Mouse (Mus musculus) heart, postnatal 10 days (tissue): ENCODE data around the gene Spata1. TPM values are rescaled to one million over a fixed set of nuclear protein-coding genes. Genes with fewer than 3 reads are reported as not detected.

Source experiments
- DNase-seq, 2 experiments: peaks; one replicate each; pipeline ENCODE4 v3.0.0; 2021
- intact Hi-C: fragments of 180-260 bp; cut with DNase I; formaldehyde crosslinking; loops from one replicate; pipeline ENCODE4 v1.15.1; 2025
- total RNA-seq, 2 experiments: library from RNA; stranded (reverse); gene quantifications; 2 replicates each; pipeline ENCODE4 v1.2.3; 2021

Gene Spata1
- 1 to 10 TPM; 2.3 to 3.6 TPM for total RNA-seq

DNA sequence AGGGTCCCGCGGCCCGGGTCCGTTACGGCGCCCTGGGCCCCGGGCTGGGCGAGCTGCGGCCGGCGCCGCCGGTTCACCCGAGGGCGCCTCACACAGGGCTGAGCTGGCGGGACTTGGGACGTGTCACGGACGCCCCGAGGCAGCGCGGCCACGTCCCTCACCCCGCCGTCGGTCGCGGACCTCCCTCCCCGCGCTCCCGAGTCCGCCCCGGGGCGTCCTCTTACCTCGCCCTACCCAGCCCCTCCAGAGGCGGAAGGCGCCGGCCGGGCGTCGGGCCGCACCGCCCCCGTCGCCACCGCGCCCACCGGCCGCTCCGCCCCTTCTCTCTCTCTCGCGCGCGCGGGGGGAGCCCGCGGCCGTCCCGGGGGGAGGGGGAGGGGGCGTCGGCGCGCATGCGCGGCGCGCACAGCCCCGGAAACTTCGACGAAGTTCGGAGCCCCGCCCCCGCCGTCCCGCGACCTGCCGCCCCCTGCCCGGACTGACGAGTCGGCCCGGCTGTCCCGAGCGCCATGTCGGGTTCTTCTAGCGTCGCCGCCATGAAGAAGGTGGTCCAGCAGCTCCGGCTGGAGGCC, at the start of gene Spata1, which contains the start of gene Gng5:
TSS of gene Spata1 (minus strand) at position 323 of the 572 bp plus-strand sequence.
TSS of gene Gng5 (plus strand) at position 377 of the 572 bp plus-strand sequence.
- intact Hi-C loops = loop anchor here (2.0 to 5.0 kb wide), 2 partner anchors 21 to 97 kb away; partner anchors contain the start of genes Rpf1 and Ssx2ip
- peak; percentile 92 to 93 for DNase-seq

DNA sequence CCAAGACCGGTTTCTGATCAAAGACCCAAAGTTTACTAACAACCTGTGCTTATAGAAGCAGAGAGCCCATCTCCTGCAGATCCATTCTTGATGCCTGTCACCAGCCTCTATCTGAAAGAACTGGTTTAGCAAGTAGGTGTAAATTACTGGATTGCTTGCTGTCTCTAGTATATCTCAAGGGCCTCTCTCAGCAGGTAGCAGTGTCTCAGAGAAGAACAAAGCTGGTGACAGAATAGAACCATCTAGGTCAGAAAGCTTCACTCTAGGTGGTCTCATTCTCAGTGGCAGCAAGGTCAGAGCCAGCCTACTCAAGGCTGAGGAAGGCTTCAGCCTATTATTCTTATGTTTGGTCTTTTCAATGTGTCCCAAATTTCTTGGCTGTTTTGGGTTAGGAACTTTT, 44.1 kb upstream of the Spata1 start:
- no peak for DNase-seq
- intact Hi-C loops = no loop called here

DNA sequence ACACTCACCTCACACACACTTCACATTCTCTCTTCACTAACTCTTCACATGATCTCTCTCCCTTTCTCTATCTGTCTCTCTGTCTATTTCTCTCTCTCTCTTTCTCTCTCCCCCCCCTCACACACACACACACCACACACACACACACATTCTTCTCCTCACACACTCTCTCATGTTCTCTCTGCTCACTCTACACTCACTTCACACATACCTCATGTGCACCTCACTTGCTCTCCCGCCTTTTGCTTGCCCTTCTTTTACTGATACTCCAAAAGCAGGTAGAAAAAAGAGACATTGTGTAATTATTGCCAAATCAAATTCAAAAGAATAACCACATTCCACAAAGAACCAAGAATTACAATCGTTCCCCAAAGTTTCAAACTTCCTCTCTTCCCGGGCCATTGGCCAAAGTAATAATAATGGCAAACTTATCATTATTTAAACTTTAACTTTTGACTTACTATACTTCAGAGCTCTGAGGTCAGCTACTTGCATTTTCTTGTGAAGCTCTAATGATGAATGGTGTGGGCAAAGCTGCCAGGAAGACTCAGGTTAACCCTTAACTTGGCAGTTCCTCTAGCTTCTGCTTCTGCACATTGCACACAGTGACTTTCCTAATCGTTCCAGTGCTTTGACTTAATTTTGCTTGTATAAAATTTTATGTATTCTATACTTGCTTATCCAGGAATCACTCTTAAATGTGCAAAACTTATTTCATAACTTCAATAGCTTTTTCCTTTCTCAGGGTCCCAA, 41.1 kb upstream of the Spata1 start:
- no peak for DNase-seq
- intact Hi-C loops = no loop called here

DNA sequence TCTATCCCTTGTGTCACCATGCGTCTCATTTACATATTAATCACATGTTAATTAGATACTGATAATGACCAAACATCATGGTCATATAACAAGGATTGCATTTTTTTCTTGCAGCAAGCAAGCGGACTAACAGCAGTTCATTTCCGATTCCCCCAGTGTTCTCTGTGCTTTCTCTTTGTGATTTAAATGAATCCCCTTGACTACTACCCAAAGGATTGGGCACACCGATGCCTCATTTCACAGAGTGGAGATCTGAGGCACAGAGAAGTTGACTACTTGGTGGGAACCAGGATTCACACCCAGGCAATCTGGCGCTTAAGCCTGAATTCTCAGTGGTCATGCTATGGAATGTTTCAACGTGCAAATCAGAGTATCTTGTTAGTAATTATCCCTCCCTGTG, 35.4 kb upstream of the Spata1 start:
- intact Hi-C loops = no loop called here
- no peak for DNase-seq

DNA sequence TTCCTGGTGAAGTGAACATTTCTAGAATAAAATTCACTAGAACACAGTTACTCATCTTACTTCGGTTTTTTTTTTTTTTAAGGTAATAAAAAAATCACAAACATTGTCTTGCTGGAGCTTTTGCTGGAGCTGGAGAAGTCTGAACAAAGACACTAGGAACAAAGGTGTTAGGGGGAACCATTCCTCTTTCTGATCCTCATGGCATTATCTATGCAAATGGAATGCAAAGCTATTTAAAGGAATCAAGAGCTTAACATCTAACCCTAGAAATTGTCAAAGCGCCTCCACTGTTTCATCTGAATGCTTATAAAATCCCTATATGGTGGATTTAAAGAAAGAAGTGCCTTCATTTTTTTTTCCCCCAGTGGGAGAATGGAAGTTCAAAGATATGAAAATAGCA, 28.8 kb upstream of the Spata1 start:
- DNase-seq = no peak
- intact Hi-C loops = no loop called here

DNA sequence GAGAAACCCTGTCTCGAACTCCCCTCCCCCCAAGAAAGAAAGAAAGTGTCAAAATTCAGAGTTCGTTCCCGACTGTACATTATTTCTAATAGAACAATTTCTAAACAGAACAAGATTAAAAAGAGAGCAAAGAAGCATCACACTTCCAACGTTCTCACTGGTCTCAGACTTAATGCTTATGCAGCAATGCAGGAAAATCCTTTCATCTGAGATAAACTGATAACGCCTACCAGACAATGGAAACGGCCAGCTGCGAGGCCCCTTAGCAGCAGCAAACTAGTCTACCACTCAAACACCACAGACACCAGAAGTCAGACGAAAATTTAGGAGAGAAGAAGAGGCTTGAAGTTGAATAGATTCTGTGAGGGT, 22.1 kb upstream of the Spata1 start:
- intact Hi-C loops = loop anchor here (2.0 to 5.0 kb wide), 2 partner anchors 21 to 261 kb away; no protein-coding TSS in a partner anchor
- no peak for DNase-seq

DNA sequence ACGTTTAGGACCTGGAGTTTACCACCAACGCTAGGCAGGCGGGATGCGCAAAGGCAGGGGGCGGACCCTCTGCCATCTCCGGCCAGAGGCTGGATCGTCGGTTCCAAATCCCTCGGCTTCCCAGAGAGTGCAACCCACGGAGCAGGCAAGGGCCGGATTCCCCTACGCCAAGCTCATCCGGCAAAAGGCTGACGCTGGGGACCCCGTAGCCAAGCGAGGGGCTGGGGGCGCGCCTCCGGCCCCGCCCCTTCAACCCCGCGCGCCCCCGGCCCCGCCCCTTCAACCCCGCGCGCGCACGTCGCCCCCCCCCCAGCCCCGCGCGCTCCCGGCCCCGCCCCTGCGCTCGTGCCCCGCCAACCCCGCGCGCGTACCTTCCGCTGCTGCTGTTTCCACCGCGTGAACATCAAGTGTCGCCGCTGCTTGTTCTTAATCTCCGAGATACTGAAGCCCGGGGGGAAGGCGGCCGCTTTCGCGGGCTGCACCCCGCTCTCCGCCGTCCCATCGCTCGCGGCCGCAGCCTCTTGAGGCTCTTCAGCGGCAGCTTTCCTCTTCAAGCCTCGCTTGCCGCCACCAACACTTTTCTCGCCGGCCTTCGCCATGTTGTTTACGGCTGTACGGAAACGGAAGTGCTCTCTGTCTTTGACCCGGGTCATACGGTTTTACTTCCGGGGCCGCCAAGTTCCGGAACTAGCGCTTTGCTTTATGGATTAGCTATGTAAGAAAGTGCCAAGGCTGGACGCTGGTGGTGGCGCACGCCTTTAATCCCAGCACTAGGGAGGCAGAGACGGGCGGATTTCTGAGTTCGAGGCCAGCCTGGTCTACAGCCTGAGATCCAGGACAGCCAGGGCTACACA, 21.5 kb upstream of the Spata1 start, which contains the start of gene Rpf1:
TSS of gene Rpf1 (minus strand) at position 632 of the 854 bp plus-strand sequence.
- peak; percentile 93 to 94 for DNase-seq
- intact Hi-C loops = loop anchor here (2.0 to 5.0 kb wide), 2 partner anchors 20 to 261 kb away; no protein-coding TSS in a partner anchor

DNA sequence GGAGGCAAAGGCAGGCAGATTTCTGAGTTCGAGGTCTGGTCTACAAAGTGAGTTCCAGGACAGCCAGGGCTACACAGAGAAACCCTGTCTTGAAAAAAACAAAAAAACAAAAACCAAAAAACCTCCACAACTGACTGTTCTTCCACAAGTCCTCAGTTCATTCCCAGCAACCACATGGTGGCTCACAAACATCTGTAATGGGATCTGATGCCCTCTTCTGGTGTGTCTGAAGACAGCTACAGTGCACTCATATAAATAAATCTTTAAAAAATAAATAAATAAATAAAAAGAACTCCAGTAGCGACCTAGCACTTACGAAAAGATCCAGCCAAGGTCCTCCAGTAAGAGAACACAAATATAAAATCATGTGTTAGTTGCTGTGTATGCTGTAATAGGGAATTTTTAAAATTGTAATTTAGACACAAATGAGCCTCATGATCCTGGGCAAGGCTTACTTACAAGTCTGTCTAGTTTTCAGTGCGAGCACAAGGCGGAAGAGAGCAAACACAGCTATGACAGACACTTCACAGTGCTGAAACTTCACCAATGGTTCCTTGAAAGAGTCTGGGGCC, 20.8 kb upstream of the Spata1 start:
- intact Hi-C loops = loop anchor here (2.0 to 5.0 kb wide), 2 partner anchors 20 to 262 kb away; no protein-coding TSS in a partner anchor
- DNase-seq = no peak

DNA sequence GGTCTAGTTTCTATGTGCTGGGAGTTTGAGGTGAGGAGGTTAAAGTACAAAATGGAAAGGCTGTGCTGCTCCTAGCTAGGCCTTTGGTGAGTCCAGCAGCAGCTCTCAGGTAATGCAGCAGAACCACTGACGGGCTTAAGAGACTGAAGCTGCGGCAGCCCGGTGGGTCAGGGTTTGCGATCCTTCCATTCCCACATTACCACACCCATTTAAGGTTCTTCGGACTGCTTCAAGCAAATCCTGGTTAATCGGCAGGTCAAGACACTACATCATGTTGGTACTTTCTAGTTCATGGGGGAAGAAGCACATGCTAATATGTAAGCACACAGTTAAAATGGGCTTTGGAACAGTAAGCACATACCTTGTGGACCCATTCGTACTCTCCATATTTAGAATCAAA, 7.2 kb upstream of the Spata1 start:
- intact Hi-C loops = no loop called here
- no peak for DNase-seq

DNA sequence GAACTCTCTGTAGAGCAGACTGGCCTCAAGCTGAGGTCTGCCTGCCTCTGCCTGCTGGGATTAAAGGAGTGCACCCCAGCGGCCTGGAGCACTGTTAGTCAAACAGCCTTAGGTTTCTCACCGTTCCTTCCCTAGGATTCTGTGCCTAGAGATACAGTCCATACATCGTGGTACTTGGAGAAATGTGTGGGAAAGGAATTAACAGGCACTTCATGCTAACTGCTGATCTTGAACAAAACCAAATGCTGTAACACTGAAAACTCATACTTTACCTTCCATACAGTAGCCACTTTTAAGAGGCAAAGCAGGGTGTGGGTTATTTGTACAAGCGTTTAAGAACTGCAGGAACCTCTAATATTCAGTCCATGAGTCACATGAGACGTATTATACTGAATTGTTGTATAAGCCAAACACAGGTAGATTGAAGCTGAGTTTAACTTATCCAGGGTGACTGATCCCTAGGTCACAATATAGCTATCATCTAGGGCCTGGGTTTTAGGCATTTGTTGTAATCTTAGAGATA, 2.1 kb upstream of the Spata1 start:
- DNase-seq = no peak
- intact Hi-C loops = loop anchor here (2.0 to 5.0 kb wide), 2 partner anchors 19 to 99 kb away; partner anchors contain the start of genes Rpf1 and Ssx2ip

DNA sequence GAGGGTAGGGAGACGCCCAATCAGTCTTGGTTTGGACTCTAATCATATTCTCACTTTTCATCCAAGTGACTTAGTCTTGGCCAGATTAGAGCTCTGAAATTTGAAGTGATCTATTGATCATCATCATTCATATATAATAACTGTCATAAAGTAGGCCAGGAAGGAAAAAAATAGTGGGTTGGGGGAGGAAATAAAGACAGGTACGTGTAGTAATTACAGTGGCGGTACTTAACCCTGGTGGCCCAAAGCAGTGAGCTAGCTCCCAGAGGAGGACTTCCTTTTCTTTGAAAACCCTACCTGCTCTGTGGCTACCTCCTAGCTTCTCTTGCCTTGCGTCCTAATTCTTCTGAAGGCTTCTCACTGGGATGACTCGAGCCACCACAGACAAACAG, 1.3 kb upstream of the Spata1 start:
- DNase-seq = no peak
- intact Hi-C loops = loop anchor here (2.0 to 5.0 kb wide), 2 partner anchors 20 to 99 kb away; partner anchors contain the start of genes Rpf1 and Ssx2ip

DNA sequence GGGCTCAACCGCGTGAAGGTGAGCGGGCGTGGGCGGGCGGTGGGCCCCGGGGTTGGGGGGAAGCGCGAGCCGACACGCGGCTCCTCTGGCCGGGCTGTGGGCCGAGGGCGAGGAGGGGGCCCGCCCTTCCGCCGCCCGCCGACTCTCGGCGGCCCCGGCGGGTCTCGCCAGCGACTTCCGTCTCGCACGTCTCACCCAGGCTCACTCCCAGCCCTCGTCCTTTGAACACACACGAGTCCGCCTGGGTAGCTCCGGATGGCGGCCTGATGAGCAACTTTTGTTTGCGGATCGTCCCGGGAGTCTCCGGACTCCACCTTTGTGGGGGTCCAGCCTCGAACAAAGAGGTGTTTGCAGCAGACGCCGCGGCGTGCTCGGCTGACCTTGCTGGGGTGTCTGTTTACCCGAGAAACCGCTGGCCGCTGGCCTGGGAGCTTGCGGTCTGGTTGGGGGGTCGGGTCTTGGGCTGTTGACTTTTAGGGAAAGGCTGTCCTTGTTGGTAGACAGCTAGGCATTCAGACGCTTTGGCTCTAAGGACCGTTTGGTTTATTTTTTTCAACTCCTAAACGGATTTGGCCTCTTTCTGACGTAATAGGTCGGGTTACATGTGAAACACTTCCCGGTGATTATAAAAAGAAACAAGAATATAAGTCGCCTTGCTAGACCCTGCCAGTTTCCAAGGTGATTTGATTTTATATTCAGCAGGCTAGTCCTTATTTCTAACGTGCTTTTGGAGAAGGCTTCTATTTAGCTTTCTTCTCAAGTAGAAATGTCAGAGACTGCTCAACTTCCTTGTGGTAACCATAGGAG, 653 bp upstream of the Spata1 start:
- intact Hi-C loops = loop anchor here (2.0 to 5.0 kb wide), 2 partner anchors 21 to 98 kb away; partner anchors contain the start of genes Rpf1 and Ssx2ip
- DNase-seq = peak; percentile 79 to 80

DNA sequence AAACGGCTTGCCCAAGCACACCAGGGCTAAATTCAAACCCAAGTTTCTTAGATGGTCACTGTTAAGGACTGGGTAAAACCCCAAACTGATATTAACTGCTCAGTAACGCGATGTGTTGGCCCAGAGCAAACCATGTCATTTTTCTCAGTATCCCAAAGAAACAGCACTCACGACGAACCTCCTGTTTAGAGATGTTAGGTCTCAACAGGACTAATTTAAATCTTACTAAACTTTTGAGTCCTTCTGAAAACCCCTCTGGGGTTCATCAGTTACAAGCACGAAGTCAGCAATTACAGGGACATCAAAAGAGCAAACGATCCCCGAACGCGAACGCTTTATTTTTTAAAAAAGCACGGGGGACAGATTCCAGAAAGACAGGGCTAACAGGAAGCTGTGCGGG, 564 bp downstream of the Spata1 start:
- intact Hi-C loops = no loop called here
- no peak for DNase-seq

DNA sequence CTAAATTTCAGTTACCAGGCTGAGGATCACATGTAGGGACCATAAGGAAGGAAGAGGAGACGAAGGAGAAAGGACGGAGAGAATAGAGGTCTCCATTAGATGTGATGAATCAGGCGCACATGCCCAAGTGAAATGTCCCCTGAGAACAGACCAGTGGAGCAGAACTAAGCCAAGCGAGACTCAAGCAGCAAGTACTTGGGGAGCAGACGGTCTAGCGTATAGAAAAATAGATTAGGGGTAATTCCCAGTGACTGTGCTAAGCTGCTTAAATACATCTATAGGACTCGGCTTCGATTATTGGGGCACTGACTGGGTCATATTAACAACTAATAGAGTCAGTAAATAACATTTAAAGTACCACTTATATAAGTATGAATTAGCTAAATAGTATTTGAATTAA, 4.6 kb downstream of the Spata1 start:
- DNase-seq = no peak
- intact Hi-C loops = no loop called here

DNA sequence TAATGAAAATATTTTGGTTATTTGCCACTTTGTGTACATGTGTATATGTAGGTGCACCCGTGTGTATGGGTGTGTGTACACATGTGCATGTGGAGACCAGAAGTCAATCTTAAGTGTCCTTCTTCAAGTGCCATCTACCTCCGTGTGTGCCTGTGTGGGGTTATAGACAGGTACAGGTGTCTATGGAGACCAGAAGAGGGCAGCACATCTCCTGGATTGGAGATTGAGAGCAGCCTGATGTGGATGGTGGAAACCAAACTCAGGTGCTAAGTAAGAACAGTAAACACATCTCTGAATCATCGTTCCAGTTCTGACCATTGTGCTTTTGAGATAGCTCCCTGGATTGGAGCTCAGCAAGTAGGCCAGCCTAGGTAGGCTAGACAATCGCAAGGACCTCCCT, 13.1 kb downstream of the Spata1 start:
- intact Hi-C loops = no loop called here
- no peak for DNase-seq

DNA sequence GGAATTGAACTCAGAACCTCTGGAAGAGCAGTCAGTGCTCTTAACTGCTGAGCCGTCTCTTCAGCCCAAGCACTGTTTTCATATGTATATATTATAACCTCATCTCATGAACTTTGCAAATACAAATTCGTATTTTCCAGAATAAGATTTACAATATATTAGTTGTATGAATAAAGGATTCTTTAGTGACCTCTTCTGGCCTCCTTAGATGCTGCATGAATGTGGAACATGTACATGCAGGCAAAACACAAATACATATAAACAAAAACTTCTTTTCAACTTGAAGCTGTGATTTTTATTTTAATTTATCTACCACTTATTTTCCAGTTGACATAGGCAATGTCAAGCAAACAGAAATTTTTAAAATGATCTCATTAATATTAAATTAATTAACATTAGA, 17.5 kb downstream of the Spata1 start:
- intact Hi-C loops = loop anchor here (2.0 kb wide), 1 partner anchor 137 kb away; no protein-coding TSS in a partner anchor
- no peak for DNase-seq

DNA sequence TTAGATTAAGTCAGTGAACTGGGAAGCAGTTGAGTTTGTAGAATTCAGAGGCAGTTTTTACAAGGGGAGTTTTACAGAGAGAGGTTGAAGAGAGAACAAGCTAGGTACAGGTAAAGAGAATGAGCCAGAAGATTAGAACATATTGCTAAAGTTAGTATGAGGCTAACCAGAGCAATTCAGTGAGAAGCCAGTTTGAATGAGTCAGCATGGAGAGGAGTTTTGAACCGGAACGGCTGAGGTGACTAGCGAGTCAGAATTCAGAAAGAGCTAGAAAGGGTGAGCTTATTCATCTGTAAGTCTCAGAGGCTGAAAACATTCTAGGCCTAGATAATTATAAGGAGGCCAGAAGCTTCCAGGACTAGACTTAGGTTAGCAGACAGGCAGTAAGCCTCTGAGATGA, 25.1 kb downstream of the Spata1 start:
- intact Hi-C loops = no loop called here
- no peak for DNase-seq

DNA sequence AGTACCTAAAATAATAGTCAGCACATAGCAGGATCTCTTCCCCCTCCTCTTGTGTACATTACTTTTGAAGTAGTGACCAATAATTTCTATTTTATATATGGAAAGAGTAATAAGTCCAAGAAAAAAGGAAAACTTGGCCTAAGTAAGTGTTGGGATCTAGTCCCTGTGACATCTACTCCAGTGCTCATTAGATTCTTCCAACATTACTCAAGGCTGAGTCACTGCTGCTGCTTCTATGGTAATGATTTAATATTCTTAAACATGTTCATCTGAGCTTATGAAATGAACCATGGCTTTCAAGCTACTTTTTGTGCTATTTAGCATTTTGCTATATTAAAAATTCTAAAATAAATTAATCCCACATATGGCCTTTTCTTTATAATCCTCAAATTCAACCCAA, 25.8 kb downstream of the Spata1 start:
- intact Hi-C loops = no loop called here
- DNase-seq = no peak

DNA sequence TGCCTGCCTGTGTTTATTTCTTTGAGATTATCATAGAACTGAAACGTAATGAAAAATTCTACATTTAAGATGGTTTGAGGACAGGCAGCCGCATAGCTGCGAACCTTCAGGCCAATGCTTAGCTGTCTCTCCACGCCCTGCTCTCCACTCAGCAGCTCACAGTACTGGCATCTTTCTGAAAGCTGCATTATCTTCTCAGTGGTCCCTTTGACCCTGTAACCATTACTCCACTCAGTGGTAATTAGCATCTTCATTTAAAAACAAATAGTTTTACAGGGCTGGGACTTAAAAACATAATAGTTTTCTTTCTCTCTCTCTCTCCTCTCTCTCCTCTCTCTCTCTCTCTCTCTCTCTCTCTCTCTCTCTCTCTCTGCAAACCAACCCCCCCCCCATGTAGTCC, 26.9 kb downstream of the Spata1 start:
- intact Hi-C loops = no loop called here
- DNase-seq = no peak
